Mouse (Mus musculus) cerebellum, adult 11-12 months (tissue): Measurements from ENCODE around the gene Kazald1.
"Not testable (repeated sequence)": the region's sequence is repeated elsewhere in the genome, so short reads cannot be mapped to it uniquely, and the experiment has no call there.

Experiments
- DNase-seq: peaks from one replicate; pipeline ENCODE4 v3.0.0; 2022

The Kazald1 gene

GRCm38 (mm10) chr19:45074580-45075322 is at the start of gene Kazald1:
Gene Kazald1 (plus strand): TSS chr19:45075241.
- DNase-seq: peak; percentile 95

- DNase-seq: peak; percentile 36
Measured at GRCm38 (mm10) chr19:45025937-45026568, 49.0 kb upstream of the Kazald1 start.

GRCm38 (mm10) chr19:45026958-45027670 is 47.9 kb upstream of the Kazald1 start:
- peak; percentile 29 for DNase-seq

GRCm38 (mm10) chr19:45027848-45028247 is 47.2 kb upstream of the Kazald1 start:
- DNase-seq: peak; percentile 51

GRCm38 (mm10) chr19:45028746-45029145 is 46.3 kb upstream of the Kazald1 start:
- peak; percentile 41 for DNase-seq

GRCm38 (mm10) chr19:45029571-45029970 is 45.5 kb upstream of the Kazald1 start:
- DNase-seq: peak; percentile 51

- DNase-seq: peak; percentile 78
Measured at GRCm38 (mm10) chr19:45030111-45030510, 44.9 kb upstream of the Kazald1 start.

GRCm38 (mm10) chr19:45030746-45031693 is 44.0 kb upstream of the Kazald1 start:
- DNase-seq: peak; percentile 87

- peak; percentile 79 for DNase-seq
Measured at GRCm38 (mm10) chr19:45031780-45032179, 43.3 kb upstream of the Kazald1 start.

- DNase-seq: peak; percentile 58
Measured at GRCm38 (mm10) chr19:45032570-45033332, 42.3 kb upstream of the Kazald1 start.

GRCm38 (mm10) chr19:45036867-45037266 is 38.2 kb upstream of the Kazald1 start:
- peak; percentile 37 for DNase-seq

GRCm38 (mm10) chr19:45038198-45038597 is 36.8 kb upstream of the Kazald1 start:
- DNase-seq: not testable (repeated sequence)

GRCm38 (mm10) chr19:45040214-45040613 is 34.8 kb upstream of the Kazald1 start:
- no peak for DNase-seq

- no peak for DNase-seq
Measured at GRCm38 (mm10) chr19:45044389-45044927, 30.6 kb upstream of the Kazald1 start.

- peak; percentile 52 for DNase-seq
Measured at GRCm38 (mm10) chr19:45045236-45045635, 29.8 kb upstream of the Kazald1 start.

GRCm38 (mm10) chr19:45045651-45046050 is 29.4 kb upstream of the Kazald1 start, which contains the start of gene Pdzd7:
Gene Pdzd7 (minus strand): TSS chr19:45045717.
- no peak for DNase-seq

GRCm38 (mm10) chr19:45046523-45047321 is 28.3 kb upstream of the Kazald1 start:
- DNase-seq: peak; percentile 96

- DNase-seq: peak; percentile 96
Measured at GRCm38 (mm10) chr19:45047417-45047934, 27.6 kb upstream of the Kazald1 start, which contains the start of gene Sfxn3. Gene Sfxn3 (plus strand): TSS chr19:45047503.

GRCm38 (mm10) chr19:45047935-45048643 is 27.0 kb upstream of the Kazald1 start:
- DNase-seq: peak; percentile 77
